Mouse (Mus musculus) B cell, adult 2 months (primary cell): Measurements from ENCODE around the gene Cenph.
A peak's percentile ranks its signal among the peaks of the same experiment; 100 is the strongest.
"Not testable (repeated sequence)": the region's sequence is repeated elsewhere in the genome, so short reads cannot be mapped to it uniquely, and the experiment has no call there.

Experiments
- DNase-seq, 2 experiments: peaks; one replicate each; pipeline ENCODE4 v3.0.0; 2022

Cenph gene

DNA sequence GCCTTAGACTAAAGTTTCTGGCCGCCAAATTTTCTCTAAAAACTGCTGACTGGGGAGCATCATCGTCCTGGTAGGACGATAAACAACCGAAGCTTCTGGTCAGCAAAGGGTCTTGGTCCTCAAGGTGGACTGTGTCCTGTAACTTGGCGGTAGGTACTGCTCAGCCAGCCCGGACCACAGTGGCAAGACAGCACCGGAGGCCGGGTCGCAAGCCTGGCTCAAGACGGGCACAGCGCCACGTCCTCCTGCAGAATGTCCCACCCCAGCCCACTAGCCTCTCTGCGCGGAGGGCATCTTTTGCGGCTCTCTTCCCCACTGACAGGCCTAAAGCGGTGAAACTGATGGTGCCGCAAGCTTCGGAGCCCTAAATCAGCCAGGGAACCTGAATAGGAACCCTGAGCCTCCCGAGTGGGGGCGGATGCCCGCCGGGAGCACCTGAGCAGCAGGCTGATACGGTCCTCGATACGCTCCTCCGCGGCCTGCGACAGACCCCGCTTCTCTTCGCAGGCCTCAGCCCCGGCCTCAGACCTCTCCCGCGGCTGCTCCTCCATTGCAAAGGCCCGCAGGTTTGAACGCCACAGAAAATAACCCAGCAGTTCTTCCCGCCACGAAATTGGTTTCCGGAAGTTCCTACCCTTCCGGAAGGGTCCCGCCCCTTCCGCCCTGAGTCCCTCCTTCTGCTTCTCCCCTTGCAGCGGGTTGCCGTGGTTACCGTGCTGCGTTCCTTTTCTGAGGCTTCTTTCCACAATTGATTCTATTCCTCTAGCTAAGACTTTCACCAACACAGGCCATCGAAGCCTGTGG lies at the start of gene Cenph:
Cenph (minus strand) TSS at position 648 of the 804 bp plus-strand sequence.
- peak; percentile 88 for DNase-seq

DNA sequence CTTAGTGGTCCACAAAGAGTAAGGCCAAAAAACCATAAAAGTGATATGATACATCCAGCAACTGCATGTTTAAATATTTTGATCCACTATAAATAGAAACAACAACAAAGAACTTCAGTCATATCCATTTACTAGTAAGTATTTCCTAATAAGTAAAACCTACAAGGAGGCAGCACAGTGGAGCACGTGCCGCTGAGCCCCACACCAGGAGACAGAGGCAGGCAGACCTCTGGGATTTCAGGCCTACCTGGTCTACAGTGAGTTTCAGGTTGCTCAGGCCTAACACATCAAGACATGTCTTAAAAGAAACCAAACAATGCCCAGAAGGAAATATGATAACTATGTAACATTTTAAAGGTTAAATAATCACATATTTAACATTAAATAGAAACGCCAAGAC lies 49.2 kb upstream of the Cenph start:
- DNase-seq, result peak in 1 of 2 experiments; percentile 20

DNA sequence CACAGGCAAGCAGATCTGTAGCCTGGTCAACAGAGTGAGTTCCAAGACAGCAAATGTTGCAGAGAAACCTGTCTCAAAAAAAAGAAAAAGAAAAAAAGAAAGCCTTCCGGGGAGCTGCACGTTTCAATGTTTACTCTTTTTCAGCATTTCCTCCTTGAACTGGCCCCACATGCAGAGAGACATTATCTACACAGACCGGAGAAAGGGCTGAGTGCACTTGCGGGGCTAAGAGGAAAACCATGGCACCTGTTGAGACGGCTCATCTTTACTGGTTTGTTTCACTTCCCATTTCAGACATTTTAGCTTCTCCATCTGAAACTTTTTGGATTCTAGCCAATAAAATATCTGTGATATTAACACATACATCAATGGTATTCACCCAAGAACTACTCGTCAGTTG lies 48.6 kb upstream of the Cenph start:
- DNase-seq, result peak; percentile 62 to 72

DNA sequence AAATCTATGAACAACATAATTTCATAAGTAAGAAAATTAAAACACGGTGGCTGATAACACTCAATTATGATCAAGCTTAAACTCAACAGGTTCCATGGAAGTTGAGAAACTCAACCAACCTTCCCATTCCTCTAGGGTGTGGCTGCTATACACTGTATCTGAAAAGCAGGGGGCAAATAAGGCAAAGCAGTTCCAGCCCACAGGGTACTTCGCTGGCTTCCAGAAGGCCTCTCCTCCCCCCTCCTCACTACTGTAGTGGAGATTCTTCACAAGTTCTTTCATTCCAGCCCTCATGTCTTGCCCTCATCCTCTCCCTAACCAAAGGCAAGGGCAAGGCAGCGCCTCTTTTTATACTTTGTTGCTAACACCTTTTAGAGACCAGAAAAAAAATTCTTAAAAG lies 48.2 kb upstream of the Cenph start:
- peak in 1 of 2 experiments; percentile 21 for DNase-seq

DNA sequence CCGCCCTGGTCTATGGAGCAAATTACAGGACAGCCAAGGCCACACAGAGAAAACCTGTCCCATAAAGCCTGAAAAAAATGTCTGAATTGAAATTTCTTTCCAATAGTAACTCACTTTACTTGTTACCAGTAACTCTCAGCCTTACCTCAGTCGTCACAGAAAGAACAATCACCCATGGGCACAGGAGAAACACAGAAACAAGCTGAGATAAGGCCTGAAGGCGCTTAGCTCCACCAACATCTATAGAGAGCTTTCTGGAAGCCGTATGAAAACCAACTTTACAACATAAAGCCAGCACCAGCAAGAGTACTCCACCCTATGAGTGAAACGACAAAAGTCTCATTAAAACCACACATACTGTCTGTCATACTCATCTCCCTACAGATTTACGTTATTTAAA lies 38.8 kb upstream of the Cenph start:
- no peak for DNase-seq

DNA sequence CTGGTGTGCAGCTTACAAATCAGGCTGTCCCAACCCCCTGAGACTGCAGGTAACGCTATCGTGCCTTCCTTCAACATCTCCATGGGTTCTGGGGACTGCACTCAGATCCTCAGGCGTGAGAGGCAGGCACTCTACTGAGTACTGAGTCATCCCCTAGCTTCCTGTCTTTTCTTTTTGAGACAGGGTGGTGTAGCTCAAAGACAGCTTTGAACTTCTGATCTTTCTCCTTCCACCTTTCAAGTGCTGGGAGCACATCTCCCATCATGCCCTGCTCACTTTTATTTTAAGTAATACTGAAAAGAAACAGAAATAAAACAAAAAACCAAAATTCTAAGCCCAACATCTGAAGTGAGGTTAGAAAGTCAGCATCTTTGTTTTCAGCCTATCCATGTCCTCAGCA lies 30.1 kb upstream of the Cenph start:
- DNase-seq, result no peak

DNA sequence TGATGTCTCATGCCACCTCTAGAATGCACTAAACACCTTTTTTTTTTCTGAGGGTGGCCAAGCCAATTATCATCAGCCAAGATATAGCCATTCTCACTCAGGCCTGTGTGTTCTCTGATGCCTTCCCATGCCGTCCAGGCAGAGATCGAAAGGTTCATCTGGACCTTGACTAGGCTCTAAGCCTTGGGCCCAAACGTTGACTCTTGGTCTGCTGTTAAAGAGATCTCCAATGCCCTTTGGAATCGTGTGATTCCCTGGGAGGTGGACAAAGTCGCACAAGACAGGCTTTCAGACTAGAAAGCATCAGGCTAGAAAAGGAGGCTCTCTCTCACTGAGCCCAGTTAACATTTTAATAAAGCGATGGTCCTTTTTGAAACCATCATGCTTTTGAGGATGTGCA lies 21.5 kb upstream of the Cenph start:
- DNase-seq, result no peak

DNA sequence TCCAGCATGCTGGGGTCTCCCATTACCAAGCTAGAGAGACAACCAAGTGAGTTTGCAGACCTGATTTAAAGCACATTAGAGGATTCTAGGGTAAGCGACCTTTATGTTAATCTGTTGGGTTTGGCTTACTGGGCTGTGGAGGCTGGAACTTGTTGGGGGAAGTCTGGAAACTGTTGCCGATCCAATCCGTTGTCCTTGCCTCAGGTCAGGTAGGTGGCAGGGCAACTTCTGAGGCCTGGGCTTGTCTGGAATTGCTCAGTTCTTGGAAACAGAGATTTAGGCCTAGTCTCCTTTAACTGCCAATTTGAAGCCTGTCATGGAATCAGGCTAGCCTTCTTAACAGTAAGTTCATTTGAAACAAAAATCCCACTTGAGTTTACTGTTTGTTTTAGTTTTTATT lies 13.4 kb upstream of the Cenph start:
- DNase-seq, result no peak

DNA sequence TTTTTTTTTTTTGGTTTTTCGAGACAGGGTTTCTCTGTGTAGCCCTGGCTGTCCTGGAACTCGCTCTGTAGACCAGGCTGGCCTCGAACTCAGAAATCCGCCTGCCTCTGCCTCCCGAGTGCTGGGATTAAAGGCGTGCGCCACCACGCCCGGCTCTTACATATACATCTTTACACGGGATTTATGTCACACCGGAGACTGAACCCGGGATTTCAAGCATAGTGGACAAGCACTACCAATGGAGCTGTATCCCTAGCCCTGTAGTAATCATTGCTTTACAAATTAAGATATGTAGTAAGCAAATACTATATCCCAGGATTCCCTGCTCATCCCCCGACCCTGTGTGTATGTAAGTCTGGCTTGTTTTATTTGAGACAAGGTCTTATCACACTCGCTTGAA lies 12.4 kb upstream of the Cenph start:
- DNase-seq, result not testable (repeated sequence)

DNA sequence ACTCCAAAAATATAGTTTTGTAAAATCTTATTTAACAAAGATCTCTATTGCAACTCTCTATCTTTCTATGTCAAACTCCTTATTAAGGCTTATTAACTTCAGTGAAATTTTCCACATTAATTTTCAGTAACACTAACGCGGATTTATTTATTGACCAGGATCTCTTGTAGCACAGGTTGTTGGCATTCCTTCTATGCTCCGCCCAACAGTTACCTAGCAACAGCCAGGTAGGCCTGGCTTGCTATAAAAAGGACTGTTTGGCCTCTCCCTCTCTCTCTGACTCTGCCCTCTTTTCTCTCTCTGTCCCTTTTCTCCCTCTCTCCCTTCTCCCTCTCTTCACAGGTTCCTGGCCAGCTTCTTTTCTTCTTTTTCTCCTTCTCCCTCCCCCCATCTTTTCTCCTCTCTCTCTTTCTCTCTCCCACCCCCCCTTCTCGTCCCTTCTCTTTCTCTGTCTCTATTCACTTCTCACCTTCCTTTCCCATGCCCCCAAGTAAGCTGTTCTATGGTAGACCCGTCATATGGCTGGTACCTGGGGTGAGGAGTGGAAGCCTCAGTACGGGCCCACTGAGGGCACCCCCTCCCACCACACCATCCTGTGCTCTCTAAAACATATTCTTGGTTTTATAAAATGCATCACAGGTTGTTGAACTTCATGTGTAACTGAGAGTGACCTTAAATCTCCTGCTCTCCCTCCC lies 11.8 kb upstream of the Cenph start:
- no peak for DNase-seq

DNA sequence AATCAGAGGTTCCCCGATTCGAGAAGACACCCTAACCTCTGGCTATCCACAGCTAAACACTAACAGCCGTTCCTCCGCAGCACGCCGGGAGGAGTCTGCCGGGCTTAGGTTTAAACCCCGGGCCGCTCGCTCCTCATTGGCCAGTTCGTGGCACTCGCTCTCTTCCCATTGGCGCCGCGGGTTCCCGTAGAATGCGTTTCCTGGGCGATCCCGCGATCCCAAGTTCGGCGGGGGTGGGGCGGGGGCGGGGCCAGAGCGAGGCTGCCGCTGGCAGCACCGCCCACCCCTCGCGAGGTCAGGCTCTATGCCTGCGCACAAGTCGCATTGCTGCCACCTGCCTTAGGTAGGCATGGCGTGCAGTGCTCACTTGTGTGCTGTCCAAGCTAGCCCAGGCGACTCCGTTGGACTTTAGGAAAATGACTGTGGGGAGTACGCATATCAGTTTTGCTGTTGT lies 10.7 kb upstream of the Cenph start, which contains the start of gene Ccnb1:
Ccnb1 (minus strand) TSS at position 157 of the 454 bp plus-strand sequence.
- DNase-seq, result peak; percentile 82 to 83

DNA sequence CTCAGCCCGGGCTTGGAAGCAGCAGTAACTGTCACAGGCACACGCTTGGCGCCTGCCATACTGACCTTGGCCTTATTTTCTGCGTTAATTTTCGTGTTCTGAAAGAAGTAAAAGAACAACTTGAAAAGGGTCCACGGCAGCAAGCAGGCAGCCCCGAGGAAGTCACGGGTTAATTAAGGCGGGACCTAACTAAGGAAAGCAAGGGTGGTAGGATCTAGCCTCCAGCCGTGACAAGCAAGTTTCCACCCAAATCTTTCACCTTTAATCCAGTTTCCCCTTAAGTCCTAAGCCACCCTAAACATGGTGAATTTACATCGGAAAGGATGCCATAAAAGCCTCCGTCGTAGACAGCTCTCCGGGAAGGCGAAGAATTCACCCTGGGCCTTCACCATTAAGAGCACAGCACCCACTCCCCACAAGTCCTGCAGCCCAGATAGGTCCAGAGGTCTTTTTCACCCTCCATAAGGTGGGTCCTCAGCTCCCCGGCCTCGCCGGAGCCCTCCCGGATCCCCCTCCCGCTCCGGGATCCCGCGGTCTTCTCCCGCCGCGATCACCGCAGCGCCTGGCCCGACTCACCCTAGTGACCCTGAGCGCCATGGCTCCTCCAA lies 10.2 kb upstream of the Cenph start:
- DNase-seq, result peak; percentile 17 to 20

DNA sequence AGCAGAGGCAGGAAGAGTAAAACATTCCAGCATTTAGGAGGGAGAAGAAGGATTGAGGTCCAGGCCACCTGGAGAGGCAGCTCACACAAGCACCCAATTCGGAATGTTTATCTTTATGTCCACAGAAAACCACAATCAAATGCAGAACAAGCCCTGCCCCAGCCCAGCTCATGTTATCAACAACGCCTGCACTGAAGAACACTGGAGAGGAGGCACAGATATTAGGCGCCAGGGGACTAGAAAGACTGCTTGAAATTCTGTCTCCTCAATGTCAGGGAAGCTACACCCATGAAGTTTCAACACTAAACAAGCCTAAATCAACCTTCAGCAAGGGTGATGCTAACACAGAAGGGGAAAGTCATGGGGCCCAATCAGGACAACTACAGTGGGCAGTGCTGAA lies 1.8 kb upstream of the Cenph start:
- DNase-seq, result no peak

DNA sequence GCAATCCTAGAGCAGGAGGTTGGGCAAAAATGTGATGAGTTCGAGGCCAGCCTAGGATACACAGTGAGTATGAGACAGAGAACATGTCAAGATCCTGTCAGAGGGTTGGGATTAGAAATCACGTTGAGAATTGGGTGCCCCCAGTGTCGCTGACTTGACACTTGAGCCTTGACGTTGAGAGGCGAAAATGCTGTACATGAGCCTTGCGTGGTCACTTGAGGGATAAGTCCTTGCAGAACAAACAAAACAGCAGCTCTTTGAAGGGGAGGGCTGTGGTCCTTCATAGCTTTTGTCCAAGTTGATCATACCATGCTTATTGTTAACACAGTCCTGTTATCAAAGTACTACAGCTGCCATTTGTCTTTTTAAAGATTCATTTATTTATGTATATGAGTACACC lies 1.0 kb upstream of the Cenph start:
- no peak for DNase-seq

DNA sequence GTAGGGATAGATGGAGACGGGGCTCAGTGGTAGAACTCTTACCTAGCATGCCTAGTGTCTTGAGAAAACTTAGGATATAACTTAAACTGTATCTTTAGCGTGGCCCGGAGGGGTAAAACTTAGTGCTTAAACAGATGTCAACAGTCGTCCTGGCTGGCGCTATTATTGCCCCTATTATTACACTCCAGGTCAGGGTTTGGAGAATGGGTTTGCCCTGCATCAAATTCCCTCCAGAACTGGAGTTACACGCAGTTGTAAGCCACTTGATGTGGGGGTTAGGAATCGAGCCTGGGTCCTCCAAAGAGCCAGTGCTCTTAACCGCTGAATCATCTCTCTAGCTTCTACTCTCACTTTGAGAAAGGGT lies 339 bp upstream of the Cenph start:
- DNase-seq, result no peak

DNA sequence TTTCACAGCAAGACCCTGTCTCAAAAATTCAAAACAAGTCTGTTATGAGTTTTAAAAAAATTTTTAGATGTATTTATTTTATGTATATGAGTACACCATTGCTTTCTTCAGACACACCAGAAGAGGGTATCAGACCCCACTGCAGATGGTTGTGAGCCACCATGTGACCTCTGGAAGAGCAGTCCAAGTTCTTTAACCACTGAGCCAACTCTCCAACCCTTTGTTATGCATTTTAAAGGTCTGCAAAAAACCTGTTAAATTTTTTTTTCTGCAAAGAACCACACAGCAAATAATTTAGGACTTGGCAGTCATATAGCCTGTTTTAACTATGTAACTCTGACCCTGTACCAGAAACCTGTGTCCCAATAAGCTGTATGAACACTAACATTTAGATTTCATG lies 995 bp downstream of the Cenph start:
- no peak for DNase-seq

DNA sequence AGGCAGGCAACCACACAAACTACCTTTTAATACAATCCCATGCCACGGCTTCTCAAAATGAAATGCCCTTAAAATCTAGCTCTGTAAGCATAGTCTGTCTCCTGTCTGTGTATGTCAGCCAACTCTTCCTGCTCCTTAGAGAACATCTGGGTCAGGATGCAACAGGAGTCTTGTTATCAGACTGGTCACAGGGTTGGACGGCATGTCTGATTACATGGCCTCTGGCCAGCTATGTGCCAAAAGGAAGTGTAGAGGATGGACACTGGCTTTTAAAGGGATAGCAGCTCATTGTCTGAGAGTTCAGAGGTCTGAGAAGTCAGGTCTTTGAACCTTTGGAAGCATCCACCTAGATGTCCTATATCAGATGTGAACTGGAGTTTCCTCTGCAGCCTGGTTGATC lies 20.4 kb downstream of the Cenph start:
- no peak for DNase-seq

DNA sequence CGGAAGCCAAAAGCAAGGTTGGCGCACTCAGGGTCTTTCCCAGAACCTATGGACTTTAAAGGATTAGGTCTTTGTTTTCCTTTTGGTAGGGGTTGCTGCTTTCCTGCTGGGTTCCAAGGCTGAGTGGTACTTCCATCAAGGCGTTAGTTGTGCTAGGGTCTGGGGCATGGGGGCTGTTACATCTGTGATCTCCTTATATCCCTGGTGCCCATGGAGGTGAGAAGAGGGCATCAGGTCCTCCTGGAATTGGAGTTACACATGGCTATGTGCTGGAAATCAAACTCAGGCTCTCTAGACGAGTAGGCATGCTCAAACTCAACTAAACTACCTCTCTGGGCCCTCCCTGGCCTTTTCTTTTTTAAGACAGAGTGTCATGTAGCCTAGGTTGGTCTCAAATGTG lies 21.5 kb downstream of the Cenph start:
- DNase-seq, result no peak

DNA sequence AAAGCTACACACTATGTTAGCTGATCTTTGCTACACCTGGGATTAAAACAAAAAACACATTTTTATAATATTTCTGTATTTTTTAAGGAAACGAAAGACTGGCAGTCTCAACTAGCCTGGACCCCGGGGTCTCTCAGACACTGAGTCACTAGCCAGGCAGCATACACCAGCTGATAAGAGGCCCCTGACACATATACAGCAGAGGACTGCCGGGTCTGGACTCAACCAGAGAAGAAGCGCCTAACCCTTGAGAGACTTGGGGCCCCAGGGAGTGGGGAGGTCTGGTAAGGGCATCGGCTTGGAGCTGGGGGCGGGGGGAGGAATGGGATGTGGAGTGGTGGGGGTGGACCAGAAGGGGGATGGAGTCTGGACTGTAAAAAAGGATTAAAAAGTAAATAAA lies 22.7 kb downstream of the Cenph start:
- no peak for DNase-seq

DNA sequence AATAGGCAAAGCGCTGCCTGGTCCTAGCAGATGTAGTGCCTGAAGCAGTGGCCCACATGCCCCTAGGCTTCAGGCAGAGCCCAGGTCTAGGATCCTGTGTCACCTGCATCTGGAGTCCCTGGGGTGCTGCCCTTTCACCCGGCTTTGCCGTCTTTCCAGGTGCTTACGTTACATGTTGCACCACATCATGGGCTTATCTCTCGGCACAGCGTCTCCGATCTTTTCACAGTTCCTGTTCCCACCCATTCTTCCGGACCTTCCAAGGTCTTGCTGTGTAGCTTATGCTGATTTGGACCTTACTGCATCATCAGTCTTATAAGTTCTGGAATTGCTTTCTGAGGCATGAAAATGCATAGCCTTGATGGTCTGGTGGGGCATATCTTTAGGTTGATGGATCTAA lies 23.2 kb downstream of the Cenph start:
- no peak for DNase-seq

DNA sequence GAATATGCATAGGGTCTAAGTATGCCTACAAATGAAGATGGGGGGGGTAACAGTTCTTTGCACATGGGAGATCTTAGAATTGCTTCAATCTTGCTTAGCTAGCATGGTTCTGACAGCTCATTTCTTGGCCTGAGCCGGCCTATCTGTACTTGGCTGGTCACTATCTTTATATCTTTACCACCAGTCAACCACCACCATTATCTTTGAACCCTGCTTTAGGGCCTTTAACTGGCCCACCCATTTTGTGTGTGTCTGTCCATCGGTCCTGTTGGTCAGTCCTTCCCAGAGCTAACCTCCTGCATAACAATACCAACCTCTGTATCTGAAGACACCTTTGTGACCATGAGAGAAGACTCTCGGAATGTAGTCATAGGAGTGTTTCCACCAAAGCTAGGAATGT lies 24.3 kb downstream of the Cenph start:
- no peak for DNase-seq

DNA sequence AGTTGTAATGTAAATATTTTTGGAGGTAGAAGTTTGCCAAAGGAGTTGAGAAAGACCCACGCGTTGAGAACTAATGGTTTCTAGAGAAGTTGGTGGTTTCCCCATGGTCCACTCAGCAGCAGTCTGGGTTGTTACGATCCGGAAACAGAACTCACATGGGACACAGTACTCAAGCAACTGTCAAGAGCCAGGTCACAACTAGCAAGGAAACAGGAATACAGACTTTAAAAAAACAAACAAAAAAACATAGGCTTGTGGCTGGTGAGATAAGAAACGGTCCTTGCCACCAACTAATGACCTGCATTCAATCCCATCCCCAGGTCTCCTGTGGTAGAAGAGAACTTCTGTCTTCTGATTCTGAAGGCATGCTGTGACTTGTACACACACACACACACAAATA lies 24.9 kb downstream of the Cenph start:
- DNase-seq, result no peak

DNA sequence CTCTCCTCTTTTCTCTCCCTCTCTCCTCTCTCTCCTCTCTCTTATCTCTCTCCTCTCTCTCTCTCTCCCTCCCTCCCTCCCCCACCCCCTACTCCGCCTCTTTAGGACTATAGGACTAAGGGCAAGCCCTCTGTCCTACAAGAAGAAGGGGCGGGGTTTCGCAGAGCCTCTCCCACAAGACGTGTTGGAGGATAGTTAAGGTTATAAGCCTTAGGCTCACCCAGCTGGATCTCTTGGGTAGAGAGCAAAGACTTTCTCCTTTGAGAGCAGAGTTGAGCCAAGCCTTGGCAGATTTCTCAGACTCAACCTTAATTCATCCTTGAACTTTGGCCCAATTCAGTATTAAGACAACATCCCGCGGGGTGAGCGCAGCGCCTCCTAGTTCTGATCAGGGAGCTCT lies 27.1 kb downstream of the Cenph start:
- DNase-seq, result no peak

DNA sequence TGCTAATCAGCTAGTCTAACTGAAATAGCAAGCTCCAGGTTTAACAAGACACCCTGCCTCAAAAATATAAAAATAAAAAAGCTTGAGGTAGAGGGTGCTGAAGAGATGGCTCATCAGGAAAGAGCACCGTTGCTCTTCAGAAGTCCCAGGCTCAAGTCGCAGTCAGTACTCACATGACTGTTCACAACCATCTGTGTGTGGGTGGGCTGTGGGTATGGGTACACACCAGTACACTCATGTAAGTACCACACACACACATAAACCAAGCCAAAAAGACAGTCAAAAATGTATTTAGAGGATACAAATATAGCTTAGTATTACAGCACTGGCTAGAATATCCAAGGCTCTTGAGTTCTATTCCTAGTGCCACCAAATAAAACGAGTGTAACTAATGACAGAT lies 29.6 kb downstream of the Cenph start:
- DNase-seq, result no peak
